Mouse (Mus musculus): Measurements from ENCODE around the gene Vmac.

GRCm38 (mm10) chr17:56693395-56693794, 24.4 kb downstream of the Vmac start:
- TF ChIP-seq CTCF (conservative IDR thresholded peaks at IDR 0.05; ENCODE audit: insufficient read depth, insufficient read length, low read depth, low read length) (no peak), POLR2A (IDR thresholded peaks at IDR 0.05; ENCODE audit: low read depth, low read length) (no peak)
